Mouse (Mus musculus) bone marrow, adult 2 months (tissue): Measurements from ENCODE around the gene Srgn.

Experiments used
- CTCF ChIP-seq: fragments of 200-500 bp; IDR thresholded peaks from 2 replicates; pipeline ENCODE4 v1.5.1; 2011; ENCODE audit warnings: low read length, control low read depth; ENCODE audit not compliant: control insufficient read depth, insufficient read depth
- POLR2A ChIP-seq: fragments of 200-500 bp; IDR thresholded peaks from 2 replicates; pipeline ENCODE4 v1.6.1; 2011; ENCODE audit warnings: low read depth, mild to moderate bottlenecking, control low read depth, low read length, borderline replicate concordance; ENCODE audit not compliant: control insufficient read depth

- TF ChIP-seq CTCF (no peak), POLR2A (no peak)
Observed at GRCm38 (mm10) chr10:62500916-62501615, 26.2 kb downstream of the Srgn start.
